Mouse (Mus musculus) midbrain, embryonic 16.5 days (tissue): ENCODE data around the gene Olfr159. TPM values are rescaled to one million over a fixed set of nuclear protein-coding genes. Genes with fewer than 3 reads are reported as not detected.
"Not testable (repeated sequence)": the region's sequence is repeated elsewhere in the genome, so short reads cannot be mapped to it uniquely, and the experiment has no call there.

Experiments used
- ATAC-seq: fragments of 200-750 bp; cut with Nextera tagmentation; 2 replicates; pipeline ENCODE4 v1.8.0; 2017; ENCODE audit warnings: moderate TSS enrichment
- H3K27ac ChIP-seq: fragments of 300-500 bp; sonication (generic); 2 replicates; pipeline ENCODE4 v1.5.1; 2014; ENCODE audit warnings: mild to moderate bottlenecking, low read length, mixed read lengths
- H3K27me3 ChIP-seq: fragments of 300-500 bp; sonication (generic); 2 replicates; pipeline ENCODE4 v1.6.1; 2014; ENCODE audit warnings: low read depth, low read length, mixed read lengths; ENCODE audit not compliant: control insufficient read depth, insufficient read depth
- H3K36me3 ChIP-seq: fragments of 300-500 bp; sonication (generic); 2 replicates; pipeline ENCODE4 v1.6.1; 2014; ENCODE audit warnings: mild to moderate bottlenecking, low read length, moderate library complexity, mixed read lengths; ENCODE audit not compliant: control insufficient read depth, insufficient read depth
- H3K4me1 ChIP-seq: fragments of 300-500 bp; sonication (generic); 2 replicates; pipeline ENCODE4 v1.6.1; 2014; ENCODE audit warnings: mild to moderate bottlenecking, low read length, mixed read lengths; ENCODE audit not compliant: control insufficient read depth, insufficient read depth
- H3K4me2 ChIP-seq: fragments of 300-500 bp; sonication (generic); 2 replicates; pipeline ENCODE4 v1.6.1; 2014; ENCODE audit warnings: mild to moderate bottlenecking, low read length, mixed read lengths
- H3K4me3 ChIP-seq: fragments of 300-500 bp; sonication (generic); 2 replicates; pipeline ENCODE4 v1.5.1; 2014; ENCODE audit warnings: low read depth, mild to moderate bottlenecking, low read length, moderate library complexity, mixed read lengths
- H3K9ac ChIP-seq: fragments of 300-500 bp; sonication (generic); 2 replicates; pipeline ENCODE4 v1.6.1; 2014; ENCODE audit warnings: low read depth, low read length, mixed read lengths
- H3K9me3 ChIP-seq: fragments of 300-500 bp; sonication (generic); replicated peaks from 2 replicates; pipeline ENCODE4 v1.6.1; 2014; ENCODE audit warnings: mild to moderate bottlenecking, low read length, mixed read lengths; ENCODE audit not compliant: control insufficient read depth, poor library complexity, severe bottlenecking
- WGBS: fragments of 180-500 bp; shearing (Covaris S2); extraction: QIAGEN DNeasy Blood & Tissue Kit; methylation state at CpG from one replicate; pipeline ENCODE4 v1.1.7; 2014; 5-methylcytosine and 5-hydroxymethylcytosine counted together
- polyA plus RNA-seq: library from polyadenylated mRNA; unstranded; fragments of >200 nt; fragmentation: Nextera tagmentation; extraction: Ambion mirVana; gene quantifications from 2 replicates; pipeline ENCODE4 v1.2.1, GENCODE M21; 2015

The Olfr159 gene
- not detected in 2 replicates for polyA plus RNA-seq

DNA sequence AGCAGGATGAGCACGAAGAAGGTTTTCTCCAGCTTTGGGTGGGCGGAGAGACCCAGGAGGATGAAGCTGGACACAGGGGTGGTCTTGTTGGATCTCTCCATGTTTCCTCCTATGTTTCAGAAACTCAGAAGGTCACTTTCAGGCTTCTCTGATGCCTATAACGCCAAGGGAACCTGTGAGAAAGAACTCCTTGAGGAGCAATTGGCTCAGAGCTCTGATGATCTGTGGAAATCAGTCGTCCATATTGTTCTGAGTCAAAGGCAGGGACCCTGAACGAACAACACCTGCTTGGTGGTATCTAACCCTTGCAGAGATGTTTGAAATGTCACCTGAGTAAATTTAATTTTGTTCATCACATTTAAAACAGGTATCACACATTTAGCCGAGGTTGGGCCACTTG is at the start of gene Olfr159:
TSS of gene Olfr159 (minus strand) at position 101 of the 400 bp plus-strand sequence.
- H3K9ac ChIP-seq: no peak within 1 kb of the TSS
- no peaks in the 10 kb centered on the region for H3K27me3 ChIP-seq
- H3K4me1 ChIP-seq: no peaks in the 10 kb centered on the region
- no peaks in the 10 kb centered on the region for H3K36me3 ChIP-seq
- no peak within 1 kb of the TSS for H3K4me2 ChIP-seq
- 85% methylated on average over 6 of the region's 6 CpGs for WGBS
- no peak for ATAC-seq
- no peak within 1 kb of the TSS for H3K27ac ChIP-seq
- no peaks in the 10 kb centered on the region for H3K9me3 ChIP-seq
- no peak within 1 kb of the TSS for H3K4me3 ChIP-seq

DNA sequence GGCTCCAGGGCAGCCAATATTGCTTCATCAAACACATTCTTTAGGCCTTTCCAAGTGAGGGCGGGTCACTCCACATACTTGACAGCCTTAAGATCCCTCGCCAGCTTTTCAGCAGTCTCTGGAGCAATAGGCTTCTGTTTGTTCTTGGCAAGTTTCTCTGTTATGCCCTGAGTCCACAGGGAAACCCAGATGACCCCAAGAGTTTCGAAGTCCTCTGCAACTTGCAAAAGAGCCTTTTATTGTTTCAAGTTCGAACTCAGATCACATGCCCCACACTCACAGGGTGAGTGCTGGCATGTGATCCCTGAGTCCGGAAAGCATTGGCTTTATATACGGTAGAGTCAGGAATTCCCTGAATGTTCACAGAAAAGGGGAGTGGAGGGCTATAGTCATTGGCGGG is 28.1 kb upstream of the Olfr159 start:
- Histone ChIP-seq H3K4me2 (no peak overlapping the region), H3K4me3 (no peak overlapping the region), H3K4me1 (no peaks in the 10 kb centered on the region), H3K9me3 (0 out of 2 replicates have a peak, but pooled peaks cover 2% of the 10 kb centered on the region), H3K27ac (no peak overlapping the region), H3K9ac (no peak overlapping the region), H3K27me3 (no peaks in the 10 kb centered on the region), H3K36me3 (no peaks in the 10 kb centered on the region)
- ATAC-seq: no peak
- 84% methylated on average over 7 of the region's 7 CpGs for WGBS

DNA sequence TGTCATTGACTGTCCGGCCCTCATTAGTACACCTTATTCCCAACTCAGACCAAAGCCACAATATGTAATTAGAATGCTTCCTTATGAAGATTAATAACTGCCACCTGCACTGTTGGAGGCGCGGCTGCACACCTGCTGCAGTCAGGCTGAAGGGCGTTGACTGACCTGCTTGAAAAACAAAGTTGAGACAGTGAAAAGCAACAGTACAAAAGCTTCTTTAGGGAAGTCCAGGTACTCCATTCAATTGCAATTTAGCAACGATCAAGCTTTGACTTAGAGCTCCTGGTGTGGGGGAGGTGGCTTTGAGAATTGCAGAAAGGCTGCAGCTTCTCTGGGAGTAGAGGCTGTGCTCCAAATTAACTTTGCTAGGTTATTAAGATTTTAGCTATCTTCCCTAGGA is 25.0 kb upstream of the Olfr159 start:
- not testable (repeated sequence) for H3K9me3 ChIP-seq, H3K4me3 ChIP-seq, H3K4me2 ChIP-seq, H3K36me3 ChIP-seq, H3K4me1 ChIP-seq, H3K27ac ChIP-seq, ATAC-seq, H3K9ac ChIP-seq, H3K27me3 ChIP-seq
- 87% methylated on average over 5 of the region's 5 CpGs for WGBS

DNA sequence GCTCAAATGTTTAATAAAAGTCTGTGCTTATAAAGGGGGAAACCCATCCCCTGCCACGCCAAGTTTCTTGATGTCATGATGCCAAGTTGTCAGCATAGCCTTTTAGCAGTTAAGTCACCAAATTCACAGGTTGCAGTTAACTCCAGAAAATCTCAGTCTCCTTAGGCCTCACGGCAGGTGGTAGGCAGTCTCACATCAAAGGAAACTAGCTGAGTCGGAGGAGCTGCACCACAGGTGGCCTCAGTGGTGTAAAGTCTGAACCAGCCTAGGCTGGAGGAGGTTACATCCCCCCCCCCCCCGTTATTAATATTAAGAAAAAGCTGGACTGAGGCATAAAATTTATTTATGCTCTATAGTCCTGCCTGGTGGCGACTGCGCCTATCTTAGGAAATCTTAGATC is 24.5 kb upstream of the Olfr159 start:
- Histone ChIP-seq H3K36me3 (no peaks in the 10 kb centered on the region), H3K4me2 (no peak overlapping the region), H3K27ac (no peak overlapping the region), H3K9me3 (no peaks in the 10 kb centered on the region), H3K27me3 (no peaks in the 10 kb centered on the region), H3K9ac (no peak overlapping the region), H3K4me1 (no peaks in the 10 kb centered on the region), H3K4me3 (no peak overlapping the region)
- WGBS: 73% methylated on average over 6 of the region's 6 CpGs
- no peak for ATAC-seq

DNA sequence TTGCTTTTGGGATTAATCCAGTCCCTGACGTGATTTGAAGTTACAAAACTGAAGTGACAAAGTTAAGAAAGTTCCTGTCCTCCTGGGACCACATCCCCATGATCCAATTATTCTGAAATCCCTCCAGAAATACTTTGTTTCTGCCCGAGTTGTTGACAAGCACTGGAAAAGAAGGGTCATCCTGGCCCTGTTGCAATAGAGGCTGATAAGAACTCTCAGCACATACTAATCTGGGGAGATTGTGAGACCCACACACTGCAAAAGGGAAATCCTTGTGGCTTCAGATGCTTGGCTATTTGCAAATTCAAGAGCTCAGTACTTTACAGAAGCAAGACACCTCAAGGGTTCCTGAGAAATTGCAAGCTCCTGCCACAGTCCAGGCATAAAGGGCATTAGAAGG is 1.5 kb upstream of the Olfr159 start:
- WGBS: 23% methylated on average over 2 of the region's 2 CpGs

DNA sequence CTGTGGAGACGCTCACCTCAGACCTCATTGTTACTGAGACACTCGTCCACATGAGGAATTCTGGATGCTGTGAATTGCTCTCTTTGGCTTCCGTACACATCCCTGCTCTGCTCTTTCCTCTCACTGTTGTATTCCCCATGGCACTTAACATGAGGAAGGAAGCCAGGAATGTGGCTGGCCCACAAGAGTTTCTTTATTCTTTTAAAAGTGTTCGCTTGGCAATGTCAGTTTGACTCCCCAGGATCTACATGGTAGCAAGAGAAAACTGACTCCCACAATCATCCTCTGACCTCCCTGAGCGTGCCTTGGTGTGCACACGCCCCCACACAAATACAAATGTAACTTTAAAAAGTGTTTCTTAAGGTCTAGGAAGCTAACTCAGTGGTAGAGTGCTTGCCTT is 817 bp upstream of the Olfr159 start:
- Histone ChIP-seq H3K4me3 (no peak overlapping the region), H3K36me3 (no peaks in the 10 kb centered on the region), H3K9me3 (no peaks in the 10 kb centered on the region), H3K4me1 (no peaks in the 10 kb centered on the region), H3K9ac (no peak overlapping the region), H3K4me2 (no peak overlapping the region), H3K27ac (no peak overlapping the region), H3K27me3 (no peaks in the 10 kb centered on the region)
- no peak for ATAC-seq
- 64% methylated on average over 6 of the region's 6 CpGs for WGBS

More for the DNA sequence above, 1.5 kb upstream of the Olfr159 start:
- H3K27ac ChIP-seq: no peak overlapping the region
- no peak for ATAC-seq
- no peak overlapping the region for H3K4me3 ChIP-seq
- H3K4me2 ChIP-seq: no peak overlapping the region
- H3K27me3 ChIP-seq: no peaks in the 10 kb centered on the region
- H3K9me3 ChIP-seq: no peaks in the 10 kb centered on the region
- no peak overlapping the region for H3K9ac ChIP-seq
- no peaks in the 10 kb centered on the region for H3K4me1 ChIP-seq
- no peaks in the 10 kb centered on the region for H3K36me3 ChIP-seq

DNA sequence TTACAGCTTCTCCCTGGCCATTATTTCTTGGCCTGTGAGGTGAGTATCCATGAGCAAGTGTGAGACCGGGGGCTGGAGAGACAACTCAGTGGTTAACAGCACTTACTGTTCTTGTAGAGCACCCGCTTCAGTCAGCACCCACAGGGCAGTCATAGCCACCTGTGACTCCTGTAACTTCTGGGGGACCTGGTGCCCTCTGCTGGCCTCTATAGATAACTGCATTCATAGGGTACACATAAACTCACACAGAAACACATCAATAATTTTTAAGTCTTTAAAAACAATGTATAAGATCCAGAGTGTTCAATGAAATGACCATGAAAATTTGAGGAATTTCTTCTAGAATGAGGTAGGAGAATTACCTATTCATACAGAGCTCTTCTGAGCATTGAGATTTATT is 1.4 kb downstream of the Olfr159 start:
- H3K4me2 ChIP-seq: no peak overlapping the region
- H3K36me3 ChIP-seq: no peaks in the 10 kb centered on the region
- H3K27ac ChIP-seq: no peak overlapping the region
- no peaks in the 10 kb centered on the region for H3K9me3 ChIP-seq
- H3K27me3 ChIP-seq: no peaks in the 10 kb centered on the region
- no peak overlapping the region for H3K9ac ChIP-seq
- no peak overlapping the region for H3K4me3 ChIP-seq
- no peaks in the 10 kb centered on the region for H3K4me1 ChIP-seq
- WGBS: 100% methylated on average over 2 of the region's 2 CpGs
- no peak for ATAC-seq

DNA sequence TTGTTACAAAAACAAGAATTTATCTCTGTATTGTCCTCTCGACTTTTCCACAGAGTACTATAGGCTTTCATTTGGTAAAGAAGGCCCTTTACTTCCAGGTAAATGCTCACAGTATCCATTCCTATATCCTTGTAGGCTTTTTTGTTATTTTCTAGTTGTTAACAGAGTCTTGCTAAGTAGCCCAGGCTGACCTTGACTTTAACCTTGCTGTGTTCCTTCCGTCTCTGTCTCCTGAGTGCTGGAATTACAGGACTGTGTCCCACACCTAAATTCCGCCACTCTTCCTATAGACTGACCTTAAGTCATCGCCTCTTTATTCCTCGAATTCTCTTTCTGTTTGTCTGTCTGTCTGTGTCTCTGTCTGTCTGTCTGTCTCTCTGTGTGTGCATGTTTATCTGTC is 2.5 kb downstream of the Olfr159 start:
- no peak for ATAC-seq
- H3K36me3 ChIP-seq: no peaks in the 10 kb centered on the region
- no peak overlapping the region for H3K27ac ChIP-seq
- no peaks in the 10 kb centered on the region for H3K4me1 ChIP-seq
- 89% methylated on average over 5 of the region's 5 CpGs for WGBS
- H3K9me3 ChIP-seq: no peaks in the 10 kb centered on the region
- no peak overlapping the region for H3K4me3 ChIP-seq
- H3K4me2 ChIP-seq: no peak overlapping the region
- no peaks in the 10 kb centered on the region; the same call in 1 of the 2 replicates for H3K27me3 ChIP-seq
- no peak overlapping the region for H3K9ac ChIP-seq

DNA sequence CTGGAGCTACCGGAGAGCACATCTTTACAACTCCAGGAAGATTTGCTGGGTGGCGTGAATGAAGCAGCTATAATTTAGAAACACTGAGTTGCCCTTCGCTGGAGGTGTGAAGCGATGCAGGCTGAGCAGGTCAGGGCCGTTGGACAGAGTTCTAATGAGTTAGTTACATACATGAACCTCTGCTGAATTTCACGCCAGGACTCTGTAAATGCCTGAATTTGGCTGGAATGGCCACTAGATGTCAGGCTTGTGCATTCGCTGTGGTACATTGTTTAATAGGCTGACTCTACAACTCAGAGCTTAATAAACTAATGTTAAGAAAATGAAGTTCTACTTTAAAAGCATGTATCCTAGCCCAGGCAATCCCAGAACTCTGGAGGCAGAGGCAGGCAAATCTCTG is 7.4 kb downstream of the Olfr159 start:
- Histone ChIP-seq H3K9me3 (no peaks in the 10 kb centered on the region), H3K27ac (no peak overlapping the region), H3K9ac (no peak overlapping the region), H3K4me1 (no peaks in the 10 kb centered on the region), H3K36me3 (no peaks in the 10 kb centered on the region), H3K4me3 (no peak overlapping the region), H3K4me2 (no peak overlapping the region), H3K27me3 (no peaks in the 10 kb centered on the region; the same call in 1 of the 2 replicates)
- WGBS: 28% methylated on average over 7 of the region's 7 CpGs
- no peak for ATAC-seq

DNA sequence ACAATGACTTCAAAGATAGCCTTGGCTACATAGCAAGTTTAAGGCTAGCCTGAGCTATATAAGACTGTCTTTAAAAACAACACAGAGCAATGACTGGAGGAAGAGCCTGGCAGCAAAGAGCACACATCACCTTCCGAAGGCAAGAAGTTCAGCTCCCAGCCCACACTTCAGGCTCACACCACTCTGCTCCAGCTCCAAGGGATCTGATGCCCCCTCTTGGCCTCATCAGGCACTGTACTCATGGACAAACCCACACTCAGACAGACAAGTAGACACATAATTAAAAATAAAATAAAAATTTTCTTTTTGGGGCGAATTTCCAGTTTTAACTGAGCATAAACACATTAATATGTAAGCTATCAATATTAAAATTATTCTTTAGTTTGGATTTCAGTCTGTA is 9.5 kb downstream of the Olfr159 start:
- Histone ChIP-seq H3K27ac (no peak overlapping the region), H3K4me2 (no peak overlapping the region), H3K9ac (no peak overlapping the region), H3K4me1 (no peaks in the 10 kb centered on the region), H3K36me3 (no peaks in the 10 kb centered on the region), H3K9me3 (no peaks in the 10 kb centered on the region), H3K27me3 (no peaks in the 10 kb centered on the region; the same call in 1 of the 2 replicates), H3K4me3 (no peak overlapping the region)
- WGBS: 75% methylated on average over 2 of the region's 2 CpGs
- ATAC-seq: no peak
